Mouse (Mus musculus): ENCODE measurements at regions not wholly inside any gene's neighbourhood (a gene's known extent, or its start where the extent isn't known, plus 50 kb on each side); places are given as distances from the start of the nearest gene placed in this dataset.

DNA sequence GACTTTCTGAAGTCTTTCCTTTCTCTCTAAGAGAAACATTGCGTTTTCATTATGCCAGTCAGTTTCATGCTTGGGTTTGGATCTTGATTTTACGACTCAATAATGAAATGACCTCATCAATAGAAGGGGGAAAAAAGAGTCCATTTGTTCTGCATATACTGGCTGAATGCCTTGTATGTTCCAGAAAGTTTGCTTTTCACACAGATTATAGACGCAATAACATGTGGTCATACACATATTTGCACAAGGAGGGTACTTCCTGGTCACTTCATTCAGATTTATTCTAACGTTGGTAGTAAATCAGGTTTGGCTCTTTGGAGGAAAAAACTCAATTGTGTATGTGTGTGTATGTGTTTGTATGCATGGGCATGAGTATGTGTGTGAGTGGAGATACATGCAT, 143.9 kb upstream of the Krr1 start:
- WGBS, result 89% methylated on average over 4 of the region's 4 CpGs

DNA sequence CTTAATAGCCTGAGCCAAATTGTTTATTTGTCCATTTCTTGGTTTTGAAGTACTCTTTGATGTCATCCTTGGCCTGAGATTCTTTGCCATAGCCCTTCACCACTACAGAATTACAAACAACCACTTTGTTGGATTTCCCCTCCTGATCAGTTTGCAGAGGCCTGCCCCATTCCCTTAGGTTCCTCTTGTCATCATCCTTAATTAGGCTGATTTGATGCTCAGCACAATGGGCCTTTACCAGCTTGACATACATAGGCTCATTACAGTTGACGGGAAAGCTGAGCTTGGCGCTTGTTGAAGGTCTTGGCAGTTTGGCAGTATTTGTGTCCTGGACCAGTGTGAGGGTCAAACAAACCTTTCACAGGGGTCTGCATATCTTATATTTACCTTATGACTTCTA, 143.2 kb upstream of the Krr1 start:
- ATAC-seq, result no peak
- H3K27me3 ChIP-seq (replicated peaks; ENCODE audit: control insufficient read depth, insufficient read depth, low read length), result no peaks in the 10 kb centered on the region
- WGBS, result 80% methylated on average over 2 of the region's 2 CpGs
- no peaks in the 10 kb centered on the region for H3K4me1 ChIP-seq (ENCODE audit: control insufficient read depth, insufficient read depth, low read depth, low read length)
- H3K27ac ChIP-seq (ENCODE audit: low read depth, low read length), result no peak overlapping the region
- no peak overlapping the region for H3K4me2 ChIP-seq (ENCODE audit: low read length)
- no peak overlapping the region for H3K9ac ChIP-seq (ENCODE audit: low read depth, low read length)
- H3K36me3 ChIP-seq (ENCODE audit: control insufficient read depth, insufficient read depth, low read length), result no peaks in the 10 kb centered on the region
- no peak overlapping the region for H3K4me3 ChIP-seq (ENCODE audit: low read length)
- H3K9me3 ChIP-seq (ENCODE audit: control insufficient read depth, low read length), result no peaks in the 10 kb centered on the region

More for the DNA sequence above, 143.9 kb upstream of the Krr1 start:
- H3K9me3 ChIP-seq (ENCODE audit: control insufficient read depth, low read length), result no peaks in the 10 kb centered on the region
- H3K4me3 ChIP-seq (ENCODE audit: low read length), result no peak overlapping the region
- no peak overlapping the region for H3K4me2 ChIP-seq (ENCODE audit: low read length)
- H3K4me1 ChIP-seq (ENCODE audit: control insufficient read depth, insufficient read depth, low read depth, low read length), result no peaks in the 10 kb centered on the region
- no peak for ATAC-seq
- no peaks in the 10 kb centered on the region for H3K27me3 ChIP-seq (replicated peaks; ENCODE audit: control insufficient read depth, insufficient read depth, low read length)
- no peaks in the 10 kb centered on the region for H3K36me3 ChIP-seq (ENCODE audit: control insufficient read depth, insufficient read depth, low read length)
- no peak overlapping the region for H3K9ac ChIP-seq (ENCODE audit: low read depth, low read length)
- H3K27ac ChIP-seq (ENCODE audit: low read depth, low read length), result no peak overlapping the region

DNA sequence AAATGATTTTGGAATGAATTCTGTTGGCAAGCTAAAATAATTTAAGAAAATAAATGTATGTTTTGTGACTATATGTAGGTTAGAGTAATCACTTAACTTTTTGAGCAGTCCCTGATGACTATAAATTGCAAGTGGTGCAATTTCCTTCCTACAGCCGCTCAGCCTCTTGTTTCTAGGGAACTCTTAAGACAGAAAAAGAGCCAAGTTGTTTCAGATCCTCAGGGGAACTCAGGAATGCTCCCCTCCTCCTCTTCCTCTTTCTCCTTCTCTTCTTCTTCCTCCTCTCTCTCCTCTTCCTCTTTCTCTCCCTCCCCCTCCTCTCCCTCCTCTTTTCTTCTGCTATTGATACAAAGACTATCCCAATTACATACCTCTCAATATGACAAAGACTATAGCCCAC, 141.4 kb upstream of the Krr1 start:
- no peak for ATAC-seq
- Histone ChIP-seq H3K27me3 (replicated peaks; ENCODE audit: control insufficient read depth, insufficient read depth, low read length) (no peaks in the 10 kb centered on the region), H3K36me3 (ENCODE audit: control insufficient read depth, insufficient read depth, low read length) (no peaks in the 10 kb centered on the region), H3K4me1 (ENCODE audit: control insufficient read depth, insufficient read depth, low read depth, low read length) (no peaks in the 10 kb centered on the region), H3K4me3 (ENCODE audit: low read length) (no peak overlapping the region), H3K27ac (ENCODE audit: low read depth, low read length) (no peak overlapping the region), H3K9ac (ENCODE audit: low read depth, low read length) (no peak overlapping the region), H3K4me2 (ENCODE audit: low read length) (no peak overlapping the region), H3K9me3 (ENCODE audit: control insufficient read depth, low read length) (no peaks in the 10 kb centered on the region)
- WGBS, result 57% methylated on average over 1 of the region's 1 CpGs

DNA sequence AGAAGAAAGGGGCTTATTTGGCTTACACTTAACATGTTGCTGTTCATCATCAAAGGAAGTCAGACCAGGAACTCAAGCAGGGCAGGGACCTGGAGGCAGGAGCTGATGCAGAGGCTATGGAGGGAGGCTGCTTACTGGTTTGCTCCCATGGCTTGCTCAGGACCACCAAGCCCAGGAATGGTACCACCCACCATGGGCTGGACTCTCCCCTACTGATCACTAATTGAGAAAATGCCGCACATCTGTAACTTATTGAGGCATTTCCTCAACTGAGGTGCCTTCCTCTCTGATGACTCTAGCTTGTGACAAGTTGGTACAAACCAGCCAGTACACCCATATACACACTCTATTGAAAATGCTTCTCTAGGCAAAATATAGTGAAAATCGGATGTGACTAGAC, 138.9 kb upstream of the Krr1 start:
- H3K27me3 ChIP-seq (replicated peaks; ENCODE audit: control insufficient read depth, insufficient read depth, low read length), result no peaks in the 10 kb centered on the region
- 90% methylated on average over 2 of the region's 2 CpGs for WGBS

DNA sequence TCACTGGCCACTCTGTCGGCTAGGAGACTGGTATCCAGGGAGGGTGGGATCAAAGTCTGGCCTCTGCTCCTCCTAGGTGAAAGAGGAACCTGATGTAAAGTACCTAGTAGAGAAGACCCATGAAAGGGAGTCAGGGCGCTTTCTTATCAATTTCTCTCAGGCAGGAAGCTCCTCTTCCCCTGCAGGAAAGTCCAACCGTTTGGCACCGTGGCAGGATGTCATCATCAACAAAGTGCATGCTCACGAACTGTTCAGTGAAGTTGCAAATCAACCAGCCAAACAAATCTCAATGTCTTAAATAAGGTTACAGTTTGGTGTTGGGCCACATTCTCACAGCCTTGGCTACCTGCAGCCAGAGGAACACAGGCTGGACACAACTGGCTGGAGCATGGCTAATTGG, 138.2 kb upstream of the Krr1 start:
- Histone ChIP-seq H3K27me3 (replicated peaks; ENCODE audit: control insufficient read depth, insufficient read depth, low read length) (no peaks in the 10 kb centered on the region), H3K4me1 (ENCODE audit: control insufficient read depth, insufficient read depth, low read depth, low read length) (no peaks in the 10 kb centered on the region), H3K4me2 (ENCODE audit: low read length) (no peak overlapping the region), H3K9ac (ENCODE audit: low read depth, low read length) (no peak overlapping the region), H3K4me3 (ENCODE audit: low read length) (no peak overlapping the region), H3K9me3 (ENCODE audit: control insufficient read depth, low read length) (no peaks in the 10 kb centered on the region), H3K36me3 (ENCODE audit: control insufficient read depth, insufficient read depth, low read length) (no peaks in the 10 kb centered on the region), H3K27ac (ENCODE audit: low read depth, low read length) (no peak overlapping the region)
- ATAC-seq, result no peak
- 78% methylated on average over 5 of the region's 5 CpGs for WGBS

More for the DNA sequence above, 138.9 kb upstream of the Krr1 start:
- no peak for ATAC-seq
- Histone ChIP-seq H3K4me1 (ENCODE audit: control insufficient read depth, insufficient read depth, low read depth, low read length) (no peaks in the 10 kb centered on the region), H3K4me2 (ENCODE audit: low read length) (no peak overlapping the region), H3K27ac (ENCODE audit: low read depth, low read length) (no peak overlapping the region), H3K9ac (ENCODE audit: low read depth, low read length) (no peak overlapping the region), H3K9me3 (ENCODE audit: control insufficient read depth, low read length) (no peaks in the 10 kb centered on the region), H3K36me3 (ENCODE audit: control insufficient read depth, insufficient read depth, low read length) (no peaks in the 10 kb centered on the region), H3K4me3 (ENCODE audit: low read length) (no peak overlapping the region)

DNA sequence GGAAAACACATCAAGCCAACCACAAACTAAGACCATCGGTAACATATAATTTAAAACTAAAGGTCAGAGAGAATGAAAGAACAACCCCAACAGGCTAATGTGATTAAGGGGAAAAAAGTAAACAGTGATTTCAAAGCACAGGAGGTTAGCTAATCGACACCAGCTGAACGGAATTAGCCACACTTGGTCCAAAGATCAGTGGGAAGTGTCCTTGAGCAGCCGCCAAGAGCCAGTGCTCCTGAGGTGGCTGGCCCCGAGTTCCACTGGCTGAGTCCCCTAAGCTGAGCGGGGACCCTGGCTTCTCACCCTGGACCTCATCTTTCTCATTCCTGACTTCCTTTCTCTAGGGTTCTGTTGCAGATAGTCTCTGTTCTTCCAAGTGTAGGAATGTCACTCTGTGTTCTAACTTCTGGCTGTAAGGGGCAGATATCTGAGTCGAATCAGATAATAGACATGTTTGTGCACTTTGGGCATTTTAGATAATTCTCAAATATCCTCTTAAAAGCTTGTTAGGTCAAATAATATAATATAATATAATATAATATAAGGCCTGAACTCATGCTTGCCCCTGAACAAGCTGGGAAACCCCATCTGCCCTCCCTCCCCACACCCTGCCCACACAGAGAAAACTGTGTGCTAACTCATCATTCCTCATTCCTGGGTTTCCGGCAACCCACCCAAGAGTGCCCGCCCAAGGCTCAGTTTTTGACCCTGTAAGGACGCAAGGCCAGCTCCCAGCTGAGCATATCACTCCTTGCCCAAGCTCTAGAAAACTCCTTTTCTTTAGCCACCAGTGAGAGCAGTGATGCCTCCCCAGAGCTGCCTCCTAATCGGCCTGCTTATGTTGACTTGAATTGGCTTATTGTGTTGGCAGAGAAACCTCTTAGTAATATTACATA, 137.3 kb upstream of the Krr1 start:
- 54% methylated on average over 11 of the region's 11 CpGs for WGBS
- no peak overlapping the region for H3K27ac ChIP-seq (ENCODE audit: low read depth, low read length)

DNA sequence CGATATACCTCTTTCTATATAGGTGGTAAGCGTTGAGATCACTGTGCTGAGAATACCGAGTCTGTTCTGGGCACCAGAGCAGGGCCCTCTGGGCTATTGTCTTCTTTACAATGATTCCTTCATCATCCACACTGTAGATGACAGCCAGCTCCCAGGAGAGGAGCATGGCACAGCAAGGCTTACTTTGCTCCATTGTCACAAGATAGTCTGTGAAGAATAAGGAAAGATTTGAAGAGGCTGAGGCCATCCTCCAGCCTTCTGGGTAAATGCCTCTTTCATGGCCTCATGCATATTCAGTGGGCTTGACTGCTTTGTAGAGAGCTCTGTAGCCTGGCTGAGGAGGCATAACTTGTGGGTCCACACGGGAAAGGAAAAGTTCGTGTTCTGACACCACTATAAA, 136.3 kb upstream of the Krr1 start:
- H3K4me3 ChIP-seq (ENCODE audit: low read length), result no peak overlapping the region
- ATAC-seq, result peak; percentile 37; the same call in 1 of the 2 replicates
- WGBS, result 14% methylated on average over 5 of the region's 5 CpGs

More for the DNA sequence above, 137.3 kb upstream of the Krr1 start:
- Histone ChIP-seq H3K27me3 (replicated peaks; ENCODE audit: control insufficient read depth, insufficient read depth, low read length) (no peaks in the 10 kb centered on the region), H3K9ac (ENCODE audit: low read depth, low read length) (no peak overlapping the region), H3K9me3 (ENCODE audit: control insufficient read depth, low read length) (no peaks in the 10 kb centered on the region), H3K4me3 (ENCODE audit: low read length) (no peak overlapping the region), H3K36me3 (ENCODE audit: control insufficient read depth, insufficient read depth, low read length) (no peaks in the 10 kb centered on the region), H3K4me1 (ENCODE audit: control insufficient read depth, insufficient read depth, low read depth, low read length) (no peaks in the 10 kb centered on the region), H3K4me2 (ENCODE audit: low read length) (no peak overlapping the region)
- 0 out of 2 replicates have a peak, but pooled peaks have one; percentile 40 for ATAC-seq

DNA sequence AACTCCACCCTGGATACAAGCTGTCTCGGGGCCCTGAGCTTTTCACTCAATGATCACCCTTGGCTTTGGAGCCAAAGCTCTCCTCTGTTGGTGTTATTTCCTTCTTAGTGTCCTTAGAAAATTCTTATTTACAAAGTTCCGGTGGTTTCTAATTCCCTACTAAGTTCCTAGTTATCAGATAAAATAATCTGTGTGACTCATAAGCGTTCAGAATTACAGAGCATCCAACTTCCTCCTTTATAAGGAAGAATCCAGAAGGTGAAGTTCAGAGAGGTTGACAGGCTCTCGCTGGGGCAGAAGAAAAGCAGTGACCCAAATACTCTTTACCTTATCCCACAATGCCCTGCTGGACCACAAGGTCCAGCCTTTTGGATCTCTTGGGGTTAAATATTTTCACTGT, 135.7 kb upstream of the Krr1 start:
- H3K27ac ChIP-seq (ENCODE audit: low read depth, low read length), result no peak overlapping the region
- H3K27me3 ChIP-seq (replicated peaks; ENCODE audit: control insufficient read depth, insufficient read depth, low read length), result no peaks in the 10 kb centered on the region
- no peaks in the 10 kb centered on the region for H3K4me1 ChIP-seq (ENCODE audit: control insufficient read depth, insufficient read depth, low read depth, low read length)
- no peak for ATAC-seq
- H3K4me2 ChIP-seq (ENCODE audit: low read length), result no peak overlapping the region
- WGBS, result 88% methylated on average over 4 of the region's 4 CpGs
- H3K9me3 ChIP-seq (ENCODE audit: control insufficient read depth, low read length), result no peaks in the 10 kb centered on the region
- no peaks in the 10 kb centered on the region for H3K36me3 ChIP-seq (ENCODE audit: control insufficient read depth, insufficient read depth, low read length)
- H3K9ac ChIP-seq (ENCODE audit: low read depth, low read length), result no peak overlapping the region
- H3K4me3 ChIP-seq (ENCODE audit: low read length), result no peak overlapping the region

More for the DNA sequence above, 136.3 kb upstream of the Krr1 start:
- H3K27me3 ChIP-seq (replicated peaks; ENCODE audit: control insufficient read depth, insufficient read depth, low read length), result no peaks in the 10 kb centered on the region
- no peaks in the 10 kb centered on the region for H3K9me3 ChIP-seq (ENCODE audit: control insufficient read depth, low read length)
- no peaks in the 10 kb centered on the region for H3K36me3 ChIP-seq (ENCODE audit: control insufficient read depth, insufficient read depth, low read length)
- no peak overlapping the region for H3K27ac ChIP-seq (ENCODE audit: low read depth, low read length)
- H3K4me1 ChIP-seq (ENCODE audit: control insufficient read depth, insufficient read depth, low read depth, low read length), result no peaks in the 10 kb centered on the region
- H3K4me2 ChIP-seq (ENCODE audit: low read length), result no peak overlapping the region
- no peak overlapping the region for H3K9ac ChIP-seq (ENCODE audit: low read depth, low read length)

DNA sequence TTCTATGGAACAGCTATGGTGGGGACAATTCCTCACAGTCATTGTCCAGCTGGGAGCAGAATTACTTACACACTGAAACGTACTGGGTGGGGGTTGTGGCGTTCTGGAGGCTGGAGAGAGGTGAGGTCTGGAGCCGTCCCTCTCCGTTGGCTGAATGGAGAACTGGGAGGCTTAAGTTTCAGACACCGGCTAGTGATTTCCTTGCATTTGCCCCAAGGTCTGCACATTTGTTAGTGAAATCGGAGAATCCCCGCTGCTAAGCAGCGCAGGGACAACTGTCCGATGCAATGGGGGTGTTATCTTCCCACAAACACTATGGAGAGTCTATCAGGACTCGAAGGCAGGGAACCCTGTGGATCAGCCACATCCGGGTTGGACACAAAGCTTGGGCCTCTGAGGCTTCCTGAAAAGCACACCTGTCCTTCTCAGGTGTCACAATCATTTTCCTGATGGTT, 130.1 kb upstream of the Krr1 start:
- no peak overlapping the region for H3K4me2 ChIP-seq (ENCODE audit: low read length)
- no peaks in the 10 kb centered on the region for H3K27me3 ChIP-seq (replicated peaks; ENCODE audit: control insufficient read depth, insufficient read depth, low read length)
- no peak for ATAC-seq
- no peak overlapping the region for H3K27ac ChIP-seq (ENCODE audit: low read depth, low read length)
- H3K9me3 ChIP-seq (ENCODE audit: control insufficient read depth, low read length), result no peaks in the 10 kb centered on the region
- WGBS, result 45% methylated on average over 11 of the region's 11 CpGs
- H3K4me3 ChIP-seq (ENCODE audit: low read length), result no peak overlapping the region
- H3K4me1 ChIP-seq (ENCODE audit: control insufficient read depth, insufficient read depth, low read depth, low read length), result no peaks in the 10 kb centered on the region
- H3K9ac ChIP-seq (ENCODE audit: low read depth, low read length), result no peak overlapping the region
- no peaks in the 10 kb centered on the region for H3K36me3 ChIP-seq (ENCODE audit: control insufficient read depth, insufficient read depth, low read length)

Measured in hindbrain, embryonic 16.5 days (tissue).